Mouse (Mus musculus) ovary, postnatal 10 days (tissue): ENCODE results near the gene Nek11.
"Not testable (repeated sequence)": the region's sequence is repeated elsewhere in the genome, so short reads cannot be mapped to it uniquely, and the experiment has no call there.

ENCODE experiments used
- DNase-seq: peaks from one replicate; pipeline ENCODE4 v3.0.0; 2022; ENCODE audit warnings: low spot score

The Nek11 gene

DNA sequence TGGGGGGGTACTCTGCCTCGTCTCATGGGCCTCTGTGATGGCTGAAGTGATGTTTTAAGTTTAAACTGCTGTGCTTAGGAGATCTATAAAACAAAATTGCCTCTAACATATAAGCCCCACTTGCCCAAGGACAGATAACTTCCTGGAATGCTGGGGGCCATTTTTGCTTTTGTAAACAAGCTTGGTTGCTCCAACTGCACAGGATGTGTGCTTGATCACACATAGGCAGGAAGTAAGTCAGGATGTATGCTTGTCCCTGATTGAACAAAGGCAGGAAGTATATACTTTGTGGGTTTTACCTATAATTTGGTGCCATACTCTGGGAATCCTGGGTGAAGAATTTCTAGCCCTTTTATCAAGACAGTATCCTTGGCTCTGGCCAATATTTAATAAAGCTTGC, 258.9 kb downstream of the Nek11 start:
- no peak for DNase-seq

DNA sequence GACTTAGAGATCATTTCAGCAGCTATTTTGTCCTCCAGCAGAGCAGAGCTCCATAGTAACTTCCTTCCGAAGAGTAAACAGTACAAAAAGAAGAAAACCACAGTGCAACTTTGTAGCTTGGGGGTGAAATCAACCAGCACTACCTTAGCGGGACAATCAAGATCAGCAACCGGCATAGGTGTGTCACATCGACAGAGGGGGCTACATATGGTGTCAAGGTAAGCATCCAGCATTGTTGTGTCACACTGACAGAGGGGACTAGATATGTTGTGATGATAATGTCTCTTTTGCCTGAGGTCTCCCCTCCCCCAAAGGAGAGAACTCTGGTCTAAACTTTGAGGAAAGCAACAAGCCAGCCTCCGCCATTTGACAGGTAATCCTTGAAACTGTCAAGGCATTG, 260.8 kb downstream of the Nek11 start:
- DNase-seq, result no peak

DNA sequence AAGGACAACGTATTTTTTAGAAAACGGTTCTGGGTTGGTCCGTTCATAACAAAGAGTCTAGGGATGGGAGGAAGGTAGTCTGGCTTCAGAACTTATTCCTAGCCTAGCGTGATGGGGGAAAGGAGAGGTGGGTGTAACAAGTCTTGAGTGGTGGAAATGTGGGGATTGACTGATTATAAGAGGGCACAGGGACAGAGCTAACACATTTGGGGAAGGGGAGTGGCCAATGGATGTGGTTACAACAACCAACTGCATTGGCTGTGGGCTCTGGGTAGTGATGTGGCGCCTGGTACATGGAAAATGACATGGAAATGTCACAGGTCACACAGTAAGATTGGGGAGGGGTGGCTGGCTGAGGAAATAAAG, 263.3 kb downstream of the Nek11 start:
- no peak for DNase-seq

DNA sequence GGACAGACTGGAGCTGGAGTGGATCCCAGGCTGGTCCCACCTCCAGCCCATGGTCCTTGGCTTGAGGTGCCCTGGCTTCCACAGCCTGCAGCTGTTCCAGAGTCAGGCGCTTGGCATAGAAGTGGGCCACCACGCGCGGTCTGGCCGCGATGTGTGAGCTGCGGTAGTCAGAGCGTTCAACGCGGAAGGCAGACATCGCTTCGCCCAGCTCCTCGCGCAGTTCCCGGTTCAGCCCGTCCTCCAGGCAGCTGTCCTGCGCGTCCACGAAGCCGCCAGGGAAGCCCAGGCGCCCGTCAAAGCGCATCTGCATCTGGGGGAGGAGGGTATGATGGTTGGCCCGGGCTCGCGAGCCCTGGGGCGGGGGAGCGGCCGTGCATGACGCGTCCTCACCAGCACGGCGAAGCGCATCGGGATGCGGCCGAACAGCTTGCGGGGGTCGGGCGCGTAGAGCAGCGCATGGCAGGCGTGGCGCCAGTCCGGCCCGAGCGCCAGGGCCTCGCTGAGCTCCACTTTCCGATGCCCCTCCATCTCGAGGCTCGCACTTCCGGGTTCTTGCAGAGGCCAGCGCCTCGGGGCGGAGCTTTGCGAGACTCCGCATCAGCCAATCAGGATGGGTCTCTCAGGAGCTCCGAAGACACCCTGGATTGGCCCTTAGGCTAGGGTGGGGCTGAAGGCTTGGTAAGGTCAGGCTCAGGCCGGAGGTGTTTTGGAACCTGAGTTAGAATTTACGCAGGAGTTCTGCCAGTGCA, 263.9 kb downstream of the Nek11 start, which contains the start of gene Nudt16:
TSS of gene Nudt16 (minus strand) at position 572 of the 749 bp plus-strand sequence.
- peak; percentile 70 for DNase-seq

GRCm38 (mm10) chr9:105130331-105130730, 265.0 kb downstream of the Nek11 start:
- no peak for DNase-seq

- DNase-seq, result not testable (repeated sequence)
Measured at GRCm38 (mm10) chr9:105125206-105125605, 270.1 kb downstream of the Nek11 start.
